Mouse (Mus musculus) lung, embryonic 14.5 days (tissue): Measurements from ENCODE around the gene Tagln2. TPM values are rescaled to one million over a fixed set of nuclear protein-coding genes. Genes with fewer than 3 reads are reported as not detected.
A peak's percentile ranks its signal among the peaks of the same experiment; 100 is the strongest.

Experiments used
- ATAC-seq: fragments of 200-750 bp; cut with Nextera tagmentation; 2 replicates; pipeline ENCODE4 v1.8.0; 2017; ENCODE audit warnings: mild to moderate bottlenecking, moderate TSS enrichment, moderate library complexity; ENCODE audit not compliant: insufficient read depth
- DNase-seq: peaks from one replicate; pipeline ENCODE4 v3.0.0-alpha.2; 2015
- H3K27ac ChIP-seq: fragments of 300-500 bp; sonication (generic); 2 replicates; pipeline ENCODE4 v1.5.1; 2014; ENCODE audit warnings: low read depth, mild to moderate bottlenecking, moderate library complexity
- H3K27me3 ChIP-seq: fragments of 300-500 bp; sonication (generic); 2 replicates; pipeline ENCODE4 v1.6.1; 2014; ENCODE audit warnings: low read length, control low read depth; ENCODE audit not compliant: insufficient read depth
- H3K36me3 ChIP-seq: fragments of 300-500 bp; sonication (generic); 2 replicates; pipeline ENCODE4 v1.6.1; 2014; ENCODE audit warnings: control low read depth; ENCODE audit not compliant: insufficient read depth
- H3K4me1 ChIP-seq: fragments of 300-500 bp; sonication (generic); 2 replicates; pipeline ENCODE4 v1.6.1; 2014; ENCODE audit warnings: antibody characterized with exemption, control low read depth; ENCODE audit not compliant: insufficient read depth
- H3K4me2 ChIP-seq: fragments of 300-500 bp; sonication (generic); 2 replicates; pipeline ENCODE4 v1.6.1; 2014; ENCODE audit warnings: mild to moderate bottlenecking
- H3K4me3 ChIP-seq: fragments of 300-500 bp; sonication (generic); 2 replicates; pipeline ENCODE4 v1.5.1; 2014; ENCODE audit warnings: low read depth, low read length
- H3K9ac ChIP-seq: fragments of 300-500 bp; sonication (generic); 2 replicates; pipeline ENCODE4 v1.6.1; 2014
- H3K9me3 ChIP-seq: fragments of 300-500 bp; sonication (generic); 2 replicates; pipeline ENCODE4 v1.6.1; 2016; ENCODE audit warnings: low read depth, low read length, control low read depth
- CTCF ChIP-seq: IDR thresholded peaks from 2 replicates; pipeline ENCODE4 v1.5.1; 2016; ENCODE audit warnings: antibody characterized with exemption, low read depth
- WGBS: fragments of 180-500 bp; shearing (Covaris S2); extraction: QIAGEN DNeasy Blood & Tissue Kit; methylation state at CpG from one replicate; pipeline ENCODE4 v1.1.7; 2014; 5-methylcytosine and 5-hydroxymethylcytosine counted together
- polyA plus RNA-seq: library from polyadenylated mRNA; unstranded; fragments of >200 nt; fragmentation: Nextera tagmentation; extraction: Ambion mirVana; gene quantifications from 2 replicates; pipeline ENCODE4 v1.2.1, GENCODE M21; 2014

Gene Tagln2
- polyA plus RNA-seq, 1 experiment from 2014 or later, result 395 TPM

DNA sequence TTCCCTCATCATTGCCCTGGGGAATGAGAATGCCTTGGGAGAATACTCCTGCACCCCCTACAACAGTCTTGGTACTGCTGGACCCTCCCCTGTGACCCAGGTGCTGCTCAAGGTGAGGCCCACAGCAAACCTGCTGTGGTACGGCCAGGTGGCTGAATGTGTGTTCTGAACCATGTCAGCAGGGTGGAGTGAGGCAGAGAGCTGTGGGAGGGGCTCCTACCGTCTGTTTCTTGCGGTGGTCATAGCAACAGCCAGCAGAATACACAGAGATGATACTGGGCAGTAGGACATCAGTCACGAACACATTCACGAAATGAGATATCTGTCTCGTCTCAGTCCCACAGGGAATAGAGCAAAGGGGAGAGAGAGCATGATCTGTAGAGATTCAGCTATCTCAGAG lies 6.3 kb upstream of the Tagln2 start:
- H3K9ac ChIP-seq, result no peak overlapping the region
- no peak for DNase-seq
- H3K27ac ChIP-seq, result no peak overlapping the region
- no peak overlapping the region for H3K4me2 ChIP-seq
- no peak overlapping the region for H3K4me3 ChIP-seq
- H3K9me3 ChIP-seq, result no peaks in the 10 kb centered on the region
- H3K4me1 ChIP-seq, result no peaks in the 10 kb centered on the region
- 45% methylated on average over 6 of the region's 6 CpGs for WGBS
- H3K27me3 ChIP-seq, result no peaks in the 10 kb centered on the region
- no peak for TF ChIP-seq CTCF
- H3K36me3 ChIP-seq, result peaks cover 51% of the 10 kb centered on the region; the same call in 1 of the 2 replicates
- no peak for ATAC-seq

DNA sequence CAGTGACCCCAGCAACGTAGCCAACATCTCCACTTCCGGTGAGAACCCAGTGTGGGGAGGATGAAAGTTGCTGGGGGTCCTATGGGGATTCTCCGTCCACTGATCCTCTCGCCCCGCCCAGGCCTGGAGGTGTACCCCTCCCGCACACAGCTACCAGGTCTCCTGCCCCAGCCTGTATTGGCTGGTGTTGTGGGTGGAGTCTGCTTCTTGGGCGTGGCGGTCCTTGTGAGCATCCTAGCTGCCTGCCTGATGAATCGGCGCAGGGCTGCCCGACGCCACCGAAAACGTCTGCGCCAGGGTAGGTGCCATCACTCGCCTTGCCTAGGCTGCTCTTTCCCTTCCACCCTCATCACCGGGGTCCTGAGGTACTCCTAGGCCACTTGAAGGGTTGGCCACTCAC lies 3.8 kb upstream of the Tagln2 start:
- Histone ChIP-seq H3K36me3 (peaks cover 50% of the 10 kb centered on the region; the same call in 1 of the 2 replicates), H3K27me3 (no peaks in the 10 kb centered on the region), H3K4me1 (0 out of 2 replicates have a peak, but pooled peaks cover 4% of the 10 kb centered on the region), H3K27ac (no peak overlapping the region), H3K4me2 (no peak overlapping the region), H3K9ac (no peak overlapping the region), H3K9me3 (no peaks in the 10 kb centered on the region), H3K4me3 (no peak overlapping the region)
- ATAC-seq, result no peak
- DNase-seq, result no peak
- no peak for TF ChIP-seq CTCF
- whole genome bisulfite sequencing, result 81% methylated on average over 17 of the region's 17 CpGs

DNA sequence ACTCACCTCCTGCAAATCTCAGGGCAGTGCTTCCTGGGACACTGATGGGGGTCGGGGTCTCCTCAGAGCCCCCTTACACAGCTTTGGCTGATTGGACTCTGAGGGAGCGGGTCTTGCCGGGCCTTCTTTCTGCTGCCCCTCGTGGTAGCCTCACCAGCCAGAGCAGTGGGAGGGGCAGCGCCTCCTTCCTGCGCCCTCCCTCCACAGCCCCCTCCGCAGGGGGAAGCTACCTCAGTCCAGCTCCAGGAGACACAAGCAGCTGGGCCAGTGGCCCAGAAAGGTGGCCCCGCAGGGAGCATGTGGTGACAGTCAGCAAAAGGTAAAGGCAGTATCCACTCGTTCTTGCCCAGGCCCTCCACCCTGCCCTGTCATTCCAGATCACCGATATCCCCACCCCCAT lies 2.4 kb upstream of the Tagln2 start:
- Histone ChIP-seq H3K4me1 (peaks cover 13% of the 10 kb centered on the region), H3K36me3 (peaks cover 40% of the 10 kb centered on the region; the same call in 1 of the 2 replicates), H3K27ac (no peak overlapping the region), H3K9ac (no peak overlapping the region), H3K4me2 (no peak overlapping the region), H3K4me3 (no peak overlapping the region), H3K27me3 (no peaks in the 10 kb centered on the region), H3K9me3 (no peaks in the 10 kb centered on the region)
- TF ChIP-seq CTCF, result no peak
- no peak for ATAC-seq
- WGBS, result 79% methylated on average over 10 of the region's 10 CpGs
- no peak for DNase-seq

DNA sequence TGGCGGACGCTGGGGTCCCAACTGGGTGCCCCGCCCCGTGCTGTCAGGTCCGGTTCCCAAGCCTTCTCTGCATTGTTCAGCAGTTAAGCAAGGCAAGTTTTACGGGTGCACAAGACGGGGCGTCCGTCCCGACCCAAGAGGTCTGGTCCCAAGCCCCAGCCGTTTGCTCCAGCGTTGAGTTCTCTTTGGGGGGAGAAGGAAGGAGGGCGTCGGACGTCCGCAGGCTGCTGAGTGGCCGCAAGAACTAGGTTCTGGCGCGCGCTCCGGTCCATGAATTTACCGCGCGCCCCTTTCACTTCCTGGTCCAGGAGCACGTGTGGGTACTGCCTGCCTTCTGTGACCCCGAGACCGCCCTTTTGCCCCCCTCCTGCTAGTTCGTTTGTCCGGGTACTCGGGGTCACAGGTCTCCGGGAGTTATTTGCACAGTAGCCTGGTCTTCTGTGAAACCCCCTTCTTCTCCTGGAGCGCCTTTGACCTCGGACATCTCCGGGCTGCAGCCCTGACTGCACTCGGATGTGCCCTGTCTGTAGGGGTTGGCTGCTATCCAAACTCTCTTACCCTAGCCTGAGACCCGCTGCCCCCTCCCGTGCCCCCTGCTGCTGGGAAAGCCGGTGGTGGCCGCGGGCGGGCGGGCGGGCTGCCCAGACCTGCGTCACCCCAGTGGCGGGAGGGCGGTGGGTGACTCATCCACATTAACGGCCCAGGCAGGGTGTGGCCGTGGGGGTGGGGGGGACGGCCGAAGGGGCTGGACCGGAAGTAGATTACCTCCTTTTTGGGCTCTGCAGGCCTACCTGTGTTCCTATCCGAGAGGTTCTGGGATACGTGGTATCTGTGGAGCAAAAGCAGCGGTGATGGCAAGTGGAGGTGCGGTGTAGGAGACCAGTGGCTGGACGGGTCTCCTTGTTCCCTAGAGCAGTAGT lies 864 bp downstream of the Tagln2 start:
- WGBS, result 1% methylated on average over 56 of the region's 56 CpGs
- H3K27me3 ChIP-seq, result no peaks in the 10 kb centered on the region
- peaks cover 27% of the 10 kb centered on the region for H3K36me3 ChIP-seq
- H3K4me2 ChIP-seq, result peak overlapping the region; percentile 79
- peak overlapping the region; percentile 85 for H3K9ac ChIP-seq
- DNase-seq, result peak; percentile 68
- peak overlapping the region; percentile 94 for H3K27ac ChIP-seq
- TF ChIP-seq CTCF, result no peak
- ATAC-seq, result peak; percentile 12
- no peaks in the 10 kb centered on the region for H3K9me3 ChIP-seq
- peak overlapping the region; percentile 79 for H3K4me3 ChIP-seq
- H3K4me1 ChIP-seq, result peaks cover 30% of the 10 kb centered on the region

DNA sequence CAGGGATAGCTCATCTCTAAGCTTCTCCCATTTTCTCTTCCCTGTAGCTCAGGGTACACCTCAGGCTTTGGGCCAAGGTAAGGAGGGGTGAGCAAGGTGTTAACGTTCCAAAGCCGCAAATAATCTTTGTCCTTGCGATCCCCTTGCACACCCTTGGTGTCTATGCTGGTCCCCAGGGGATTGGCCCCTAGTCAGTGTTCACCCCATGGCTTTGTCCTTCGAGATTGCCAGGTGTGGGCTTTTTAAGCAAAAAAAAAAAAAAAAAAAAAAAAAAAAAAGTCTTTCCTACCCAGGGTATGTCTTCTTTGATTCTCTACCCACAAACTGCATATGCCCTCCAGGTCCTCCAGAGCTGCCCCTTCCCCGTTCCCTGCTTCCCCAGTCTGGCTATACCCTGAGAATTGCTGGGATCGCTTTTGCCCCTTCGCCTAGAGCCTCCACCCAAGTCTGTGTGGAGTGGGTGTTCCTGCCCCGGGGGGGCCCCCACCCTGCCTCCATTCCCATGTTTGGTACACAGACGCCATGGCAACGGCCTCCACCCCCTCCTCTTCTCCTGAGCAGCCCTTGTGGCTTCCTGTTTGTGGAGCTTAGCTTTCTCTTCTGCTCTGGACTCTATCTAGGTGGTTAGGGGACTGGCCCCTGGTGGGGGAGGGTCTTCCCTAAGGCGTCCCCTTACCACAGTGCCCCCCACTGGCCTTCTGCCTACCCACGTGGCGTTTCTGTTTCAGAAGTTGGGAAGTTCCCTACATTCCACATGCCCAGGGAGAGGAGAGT lies 1.7 kb downstream of the Tagln2 start:
- H3K4me3 ChIP-seq, result peak overlapping the region; percentile 79
- H3K4me1 ChIP-seq, result peaks cover 30% of the 10 kb centered on the region
- H3K36me3 ChIP-seq, result peaks cover 29% of the 10 kb centered on the region
- WGBS, result 19% methylated on average over 13 of the region's 13 CpGs
- H3K9me3 ChIP-seq, result no peaks in the 10 kb centered on the region
- peak; percentile 9 for ATAC-seq
- peak overlapping the region; percentile 94 for H3K27ac ChIP-seq
- no peak; the same call in 1 of the 2 replicates for TF ChIP-seq CTCF
- DNase-seq, result peak; percentile 78
- H3K27me3 ChIP-seq, result no peaks in the 10 kb centered on the region
- H3K4me2 ChIP-seq, result peak overlapping the region; percentile 79
- peak overlapping the region; percentile 85 for H3K9ac ChIP-seq

DNA sequence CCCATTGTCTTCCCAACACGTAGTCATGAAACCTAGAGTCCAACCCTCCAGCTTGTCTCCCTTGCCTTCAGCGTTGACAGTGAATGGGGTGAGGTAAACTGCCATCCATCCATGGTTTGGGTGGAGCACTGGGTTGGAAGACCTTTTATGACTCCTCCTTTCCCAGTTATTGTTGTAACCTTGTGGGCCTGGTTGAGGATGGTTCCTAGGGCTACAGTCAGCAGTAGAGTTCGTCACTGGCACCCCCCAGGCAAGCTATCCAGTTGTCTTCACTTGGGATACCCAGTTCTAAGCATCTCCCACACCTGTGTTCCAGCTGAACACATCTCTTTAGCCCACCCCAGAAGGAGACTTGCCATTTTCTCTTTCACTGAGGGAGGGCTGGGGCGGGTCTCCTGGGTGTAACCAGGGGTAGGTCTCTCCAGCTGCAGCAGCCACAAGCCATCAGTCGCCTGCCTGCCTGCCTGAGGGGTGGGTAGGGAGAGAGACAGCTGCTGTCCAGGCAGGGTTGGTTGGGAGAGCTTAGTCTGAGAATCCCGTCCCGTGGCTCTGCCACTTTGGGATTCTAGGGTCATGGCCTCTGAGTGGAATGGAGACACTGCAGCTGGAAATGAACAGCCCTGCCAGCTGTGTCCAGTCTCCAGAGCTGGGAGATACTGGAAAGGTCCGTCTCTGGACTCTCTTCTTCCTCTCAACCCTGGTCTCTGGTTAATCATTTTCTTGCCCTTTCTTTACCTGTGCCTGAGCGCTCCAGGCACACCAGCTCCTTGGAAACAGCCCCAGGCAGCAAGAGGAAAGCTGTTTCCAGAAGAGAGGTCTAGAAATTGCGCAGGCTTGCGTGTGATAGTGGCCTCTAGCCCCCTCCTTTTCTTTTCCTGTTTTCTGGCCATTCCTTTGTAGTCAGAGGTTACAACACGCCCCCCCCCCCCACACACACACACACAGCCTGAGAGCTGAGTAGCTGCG lies 2.6 kb downstream of the Tagln2 start:
- TF ChIP-seq CTCF, result no peak
- ATAC-seq, result peak; percentile 72
- Histone ChIP-seq H3K36me3 (peaks cover 31% of the 10 kb centered on the region), H3K27me3 (no peaks in the 10 kb centered on the region), H3K9me3 (no peaks in the 10 kb centered on the region), H3K27ac (peak overlapping the region; percentile 94), H3K4me1 (peaks cover 30% of the 10 kb centered on the region), H3K9ac (peak overlapping the region; percentile 85), H3K4me2 (peak overlapping the region; percentile 79), H3K4me3 (peak overlapping the region; percentile 79)
- DNase-seq, result peak; percentile 93
- whole genome bisulfite sequencing, result 8% methylated on average over 12 of the region's 13 CpGs
